Mouse (Mus musculus): ENCODE measurements around the gene Bcl7a.

DNA sequence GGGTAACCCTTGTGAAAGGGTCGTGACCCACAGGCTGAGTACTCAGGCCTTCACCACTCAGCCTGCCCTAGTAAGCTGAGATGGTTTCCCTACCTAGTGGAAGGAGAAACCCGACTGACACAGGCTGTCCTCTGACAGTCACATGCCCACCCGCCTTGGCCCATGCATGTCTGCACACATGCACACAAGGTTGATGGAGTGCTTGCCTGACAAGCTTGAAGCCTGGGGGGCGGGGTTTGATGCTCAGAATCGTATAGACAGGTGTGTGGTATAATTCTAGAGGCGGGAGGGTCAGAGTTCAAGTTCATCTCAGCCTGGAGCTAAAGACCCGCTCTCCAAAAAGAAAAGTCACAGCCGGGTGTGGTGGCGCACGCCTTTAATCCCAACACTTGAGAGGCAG, 31.6 kb downstream of the Bcl7a start:
- TF ChIP-seq CTCF (IDR thresholded peaks at IDR 0.05; ENCODE audit: low read depth, low read length), result no peak
- no peak for TF ChIP-seq GATA1 (IDR thresholded peaks at IDR 0.05; ENCODE audit: borderline replicate concordance, low read length)
